Mouse (Mus musculus): ENCODE data around the gene Fut8.
"Not testable (repeated sequence)": the region's sequence is repeated elsewhere in the genome, so short reads cannot be mapped to it uniquely, and the experiment has no call there.

Gene Fut8

DNA sequence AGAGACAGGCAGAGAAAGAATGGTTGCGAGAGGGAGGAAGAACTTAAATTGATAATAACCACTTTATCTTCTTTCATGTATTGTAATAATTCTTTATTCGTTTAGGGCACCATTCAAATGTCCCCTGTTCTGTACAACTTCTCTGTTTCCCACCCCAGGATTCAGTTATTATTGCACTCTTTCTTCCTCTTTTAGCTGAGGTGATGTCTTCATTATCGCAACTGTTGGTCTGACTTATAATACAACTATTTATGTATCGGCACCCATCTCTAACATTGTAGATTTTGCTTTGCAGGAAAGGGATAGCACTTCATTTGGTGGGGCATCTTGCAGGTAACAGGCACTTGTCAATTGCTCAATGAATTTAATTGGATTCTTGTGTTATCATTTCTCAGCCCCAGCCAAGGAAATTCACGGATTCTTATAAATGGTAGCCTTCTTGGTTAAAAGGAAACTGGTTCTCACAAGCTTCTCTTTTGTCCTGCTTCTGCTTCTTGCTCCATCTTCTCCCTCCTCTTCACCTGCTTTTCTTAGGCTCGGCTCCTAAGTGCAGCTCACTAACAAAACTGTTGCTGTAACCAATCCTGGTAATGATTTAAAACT, 15.6 kb upstream of the Fut8 start:
- DNase-seq (ENCODE audit: low spot score in 2 of 2): no peak

DNA sequence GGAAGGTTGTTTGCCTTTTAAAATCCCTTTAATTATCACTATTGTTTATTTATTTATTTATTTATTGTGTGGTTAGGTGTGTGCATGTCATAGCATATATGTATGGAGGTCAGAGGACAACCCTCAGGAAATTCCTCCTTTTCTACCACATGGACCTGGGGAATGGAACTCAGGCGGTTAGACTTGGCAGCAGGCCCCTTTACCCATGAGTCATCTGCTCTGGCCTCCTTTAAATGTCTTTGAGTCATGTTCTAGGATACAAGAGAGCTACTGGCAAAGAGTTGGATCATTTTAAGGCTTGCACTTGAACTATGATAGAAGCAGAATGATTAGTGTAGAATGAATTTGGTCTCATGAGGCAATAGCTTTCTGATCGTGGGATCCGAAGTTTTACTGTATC, 14.3 kb upstream of the Fut8 start:
- no peak for DNase-seq (ENCODE audit: low spot score in 2 of 2)

DNA sequence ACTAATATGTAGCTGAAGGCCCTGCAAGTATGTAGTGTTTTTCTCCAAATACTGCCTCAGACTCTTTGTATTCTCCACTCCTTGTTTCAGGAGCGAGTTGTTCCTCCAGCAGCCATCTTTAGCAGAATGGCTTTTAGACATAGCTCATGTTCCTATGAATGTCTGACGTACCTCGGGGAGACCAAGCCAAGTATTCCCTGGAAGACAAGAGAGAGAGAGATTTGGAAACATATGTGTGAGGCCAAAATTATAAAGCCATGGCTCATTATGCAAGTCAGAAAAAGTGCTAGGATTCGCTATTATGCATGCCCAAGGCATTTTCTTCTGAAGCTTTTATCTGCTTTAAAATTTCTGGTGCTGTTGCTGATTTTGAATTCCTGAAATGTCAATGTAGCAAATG, 13.8 kb upstream of the Fut8 start:
- DNase-seq (ENCODE audit: low spot score in 2 of 2): peak; percentile 45 to 49

- no peak for DNase-seq (ENCODE audit: low spot score in 2 of 2)
Observed at GRCm38 (mm10) chr12:77224891-77225290, 13.0 kb upstream of the Fut8 start.

GRCm38 (mm10) chr12:77225727-77226126, 12.2 kb upstream of the Fut8 start:
- no peak for DNase-seq (ENCODE audit: low spot score in 2 of 2)

- no peak for DNase-seq (ENCODE audit: low spot score in 2 of 2)
Observed at GRCm38 (mm10) chr12:77235958-77236357, 2.0 kb upstream of the Fut8 start.

GRCm38 (mm10) chr12:77238531-77239389, 835 bp downstream of the Fut8 start:
- peak; percentile 95 for DNase-seq (ENCODE audit: low spot score in 2 of 2)

DNA sequence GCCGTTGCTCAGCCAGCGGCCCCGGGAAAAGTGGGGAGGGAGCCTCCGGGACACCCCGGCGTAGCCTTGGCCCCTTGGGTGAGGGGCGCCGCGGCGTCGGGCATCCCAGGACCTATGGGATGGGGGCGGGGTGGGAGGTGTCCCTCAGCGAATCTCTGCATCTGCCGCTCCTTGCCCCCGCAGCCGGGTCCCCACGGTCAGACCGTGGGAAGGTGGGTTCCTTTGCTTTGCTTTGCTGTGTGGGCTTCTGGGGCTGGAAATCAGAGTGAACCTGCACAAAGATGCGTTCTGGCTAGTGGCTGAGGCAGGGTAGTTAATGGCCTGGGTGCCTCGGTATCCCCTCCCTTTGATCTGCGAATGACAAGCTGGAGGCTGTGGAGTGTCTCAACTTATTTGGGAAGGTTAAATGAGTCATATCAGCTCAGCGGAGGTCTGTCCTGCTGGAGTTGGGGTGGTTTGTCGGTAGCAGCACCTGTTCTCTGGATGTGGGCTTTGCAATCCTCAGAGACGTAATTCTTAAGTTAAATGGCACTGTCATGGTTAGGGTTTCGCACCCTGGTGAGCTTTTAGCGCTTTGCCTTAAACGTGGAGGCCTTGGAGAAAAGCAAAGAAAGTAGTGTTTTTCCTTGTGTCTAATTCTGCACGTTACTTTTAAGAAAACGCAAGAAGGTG, 1.6 kb downstream of the Fut8 start:
- no peak for DNase-seq (ENCODE audit: low spot score in 2 of 2)

DNA sequence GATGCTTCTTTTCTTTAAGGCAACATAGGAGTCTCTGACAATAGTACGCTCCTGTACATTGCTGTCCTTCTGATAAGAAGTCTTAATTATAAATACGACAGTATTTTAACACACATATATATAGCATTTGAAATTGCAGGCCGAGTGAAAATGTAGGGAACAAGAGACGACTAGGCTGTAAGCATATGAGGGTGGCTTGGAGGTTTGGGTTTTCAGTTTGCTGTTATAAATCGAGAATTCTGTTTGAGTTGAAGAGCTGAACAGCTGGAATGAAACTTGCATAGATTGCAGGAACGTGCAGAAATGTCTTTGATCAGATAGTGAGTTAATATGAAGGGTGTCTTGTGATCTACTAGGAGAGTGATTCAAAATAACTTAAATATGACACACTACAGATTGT, 2.4 kb downstream of the Fut8 start:
- DNase-seq (ENCODE audit: low spot score in 2 of 2): no peak

- no peak for DNase-seq (ENCODE audit: low spot score in 2 of 2)
Observed at GRCm38 (mm10) chr12:77240839-77241238, 2.9 kb downstream of the Fut8 start.

DNA sequence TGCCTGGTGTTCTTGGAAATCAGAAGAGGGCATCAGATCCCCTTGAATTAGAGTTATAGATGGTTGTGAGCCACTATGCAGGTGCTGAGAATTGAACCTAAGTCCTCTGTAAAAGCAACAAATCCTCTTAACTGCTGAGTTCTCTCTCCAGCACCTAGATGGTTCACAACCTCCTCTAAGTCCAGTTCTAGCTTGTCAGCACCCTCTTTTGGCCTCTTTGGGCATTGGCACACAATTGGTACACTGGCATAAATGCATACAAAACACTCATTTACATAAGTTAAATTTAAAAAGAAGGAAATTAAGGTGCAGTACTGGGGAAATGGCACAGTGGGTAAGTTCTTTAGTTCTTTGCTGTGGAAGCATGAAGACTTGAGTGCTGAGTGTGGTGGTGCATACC, 24.7 kb downstream of the Fut8 start:
- DNase-seq (ENCODE audit: low spot score in 2 of 2): no peak

- no peak for DNase-seq (ENCODE audit: low spot score in 2 of 2)
Observed at GRCm38 (mm10) chr12:77263816-77264215, 25.9 kb downstream of the Fut8 start.

- DNase-seq (ENCODE audit: low spot score in 2 of 2): no peak
Observed at GRCm38 (mm10) chr12:77270694-77271093, 32.8 kb downstream of the Fut8 start.

- no peak for DNase-seq (ENCODE audit: low spot score in 2 of 2)
Observed at GRCm38 (mm10) chr12:77288507-77288906, 50.6 kb downstream of the Fut8 start.

GRCm38 (mm10) chr12:77291017-77291416, 53.1 kb downstream of the Fut8 start:
- DNase-seq (ENCODE audit: low spot score in 2 of 2): no peak

DNA sequence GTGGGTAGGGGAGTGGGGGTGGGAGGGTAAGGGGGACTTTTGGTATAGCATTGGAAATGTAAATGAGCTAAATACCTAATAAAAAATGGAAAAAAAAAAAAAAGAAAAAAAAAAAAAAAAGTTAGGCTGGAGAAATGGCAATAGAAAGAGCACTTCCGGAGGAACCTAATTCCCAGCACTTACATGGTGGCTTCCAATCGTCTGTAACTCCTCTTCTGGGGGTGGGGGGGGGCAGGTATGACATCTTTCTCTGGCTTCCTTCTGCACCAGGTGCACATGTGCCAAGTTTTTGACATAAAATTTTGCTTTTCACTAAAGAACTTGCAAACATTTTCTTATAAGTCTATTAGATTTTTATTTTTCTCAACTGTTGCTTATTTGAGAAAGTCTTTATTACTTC, 53.9 kb downstream of the Fut8 start:
- DNase-seq (ENCODE audit: low spot score in 2 of 2): not testable (repeated sequence)

GRCm38 (mm10) chr12:77292375-77293258, 54.7 kb downstream of the Fut8 start:
- no peak for DNase-seq (ENCODE audit: low spot score in 2 of 2)

GRCm38 (mm10) chr12:77296119-77296518, 58.2 kb downstream of the Fut8 start:
- no peak for DNase-seq (ENCODE audit: low spot score in 2 of 2)

DNA sequence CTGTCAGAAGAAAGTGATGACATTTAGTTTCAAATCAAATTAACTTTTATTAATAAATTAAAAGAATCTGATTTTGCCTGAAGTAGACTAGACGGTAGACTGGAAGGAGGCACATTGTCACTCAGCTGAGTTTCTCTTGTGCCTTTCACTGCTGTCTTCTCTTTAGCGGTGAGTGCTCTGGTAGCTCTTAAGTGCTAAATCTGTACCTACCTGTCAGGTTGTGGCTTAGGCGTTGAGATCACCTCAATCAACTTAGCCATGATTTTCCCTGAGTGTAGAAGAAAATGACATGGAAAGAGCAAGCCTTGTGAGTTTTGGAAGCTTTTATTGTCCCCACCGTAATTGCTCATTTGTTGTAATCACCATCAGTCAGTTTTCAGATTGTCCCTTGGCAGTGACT, 59.2 kb downstream of the Fut8 start:
- no peak for DNase-seq (ENCODE audit: low spot score in 2 of 2)

DNA sequence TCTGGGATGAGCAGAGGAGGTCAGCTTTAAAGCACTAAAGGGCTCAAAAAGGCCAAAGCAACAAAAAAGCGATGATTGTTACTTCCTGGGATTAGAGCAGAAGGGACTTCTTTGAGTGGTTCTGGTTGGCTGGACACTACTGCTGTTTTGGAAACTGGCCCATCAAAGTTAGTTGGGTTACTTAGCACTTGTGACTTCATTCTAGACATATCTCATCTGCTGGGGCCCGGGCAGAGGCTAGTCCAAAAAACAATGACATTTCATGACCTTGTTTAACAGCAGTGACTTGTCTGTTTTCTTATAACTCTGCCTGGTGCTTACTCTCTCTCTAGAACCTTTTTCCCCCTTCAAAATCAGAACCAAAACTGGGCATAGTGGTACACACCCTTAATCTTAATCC, 59.9 kb downstream of the Fut8 start:
- no peak for DNase-seq (ENCODE audit: low spot score in 2 of 2)

DNA sequence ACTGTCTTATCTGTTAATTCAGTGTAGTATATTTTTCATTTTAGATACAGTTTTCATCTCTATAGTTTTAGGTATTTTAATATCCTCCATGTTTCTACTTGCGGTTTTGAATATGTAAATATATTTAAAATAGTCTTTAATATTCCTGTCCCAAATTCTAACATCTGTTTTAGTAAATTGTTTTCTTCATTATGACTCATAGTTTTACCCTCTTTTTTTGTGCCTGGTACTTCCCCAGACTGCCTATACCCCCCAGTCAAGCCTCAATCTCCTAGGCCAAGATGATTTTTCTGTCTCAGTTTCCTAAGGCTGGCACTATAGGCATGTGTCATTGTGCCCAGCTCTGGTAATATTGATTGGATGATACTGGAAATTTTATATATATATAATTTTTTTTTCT, 64.1 kb downstream of the Fut8 start:
- DNase-seq (ENCODE audit: low spot score in 2 of 2): no peak

DNA sequence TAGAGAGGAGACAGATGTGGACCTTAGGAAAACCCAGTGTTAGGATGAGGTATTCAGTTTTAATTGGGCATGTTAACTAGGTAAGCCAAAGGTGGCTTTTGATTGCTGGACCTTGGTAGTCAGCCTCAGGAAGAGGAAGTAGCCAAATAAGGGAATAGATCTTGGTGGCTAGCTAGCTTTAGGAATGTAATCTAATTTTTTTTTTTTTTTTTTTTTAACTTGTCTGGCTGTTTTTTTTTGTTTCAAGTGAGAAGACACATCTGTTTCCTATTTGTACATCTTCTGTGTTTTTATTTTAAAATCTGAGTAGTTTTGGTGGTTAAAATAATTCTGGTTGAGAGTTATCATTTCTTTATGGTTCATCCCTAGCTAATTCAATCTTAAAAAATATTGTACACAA, 65.4 kb downstream of the Fut8 start:
- DNase-seq (ENCODE audit: low spot score in 2 of 2): no peak

All from right cerebral cortex, postnatal 10 days (tissue).